Mouse (Mus musculus) hindbrain, embryonic 10.5 days (tissue): ENCODE measurements around the gene Gna13. TPM values are rescaled to one million over a fixed set of nuclear protein-coding genes. Genes with fewer than 3 reads are reported as not detected.

ENCODE experiments used
- DNase-seq: peaks from one replicate; pipeline ENCODE4 v3.0.0-alpha.2; 2017; ENCODE audit warnings: low spot score
- H3K27ac ChIP-seq: fragments of 300-500 bp; sonication (generic); 2 replicates; pipeline ENCODE4 v1.5.1; 2016; ENCODE audit warnings: mild to moderate bottlenecking, moderate library complexity
- H3K27me3 ChIP-seq: fragments of 300-500 bp; sonication (generic); 2 replicates; pipeline ENCODE4 v1.6.1; 2016; ENCODE audit warnings: mild to moderate bottlenecking; ENCODE audit not compliant: poor library complexity, insufficient read depth, severe bottlenecking
- H3K36me3 ChIP-seq: fragments of 300-500 bp; sonication (generic); 2 replicates; pipeline ENCODE4 v1.6.1; 2016; ENCODE audit warnings: mild to moderate bottlenecking, moderate library complexity
- H3K4me1 ChIP-seq: fragments of 300-500 bp; sonication (generic); replicated peaks from 2 replicates; pipeline ENCODE4 v1.6.1; 2016; ENCODE audit warnings: mild to moderate bottlenecking
- H3K4me3 ChIP-seq: fragments of 300-500 bp; sonication (generic); 2 replicates; pipeline ENCODE4 v1.5.1; 2016; ENCODE audit warnings: mild to moderate bottlenecking, moderate library complexity
- H3K9me3 ChIP-seq: fragments of 300-500 bp; sonication (generic); 2 replicates; pipeline ENCODE4 v1.6.1; 2016; ENCODE audit warnings: mild to moderate bottlenecking, moderate library complexity
- WGBS: fragments of 180-500 bp; shearing (Covaris S2); methylation state at CpG from one replicate; pipeline ENCODE4 v1.1.7; 2016; 5-methylcytosine and 5-hydroxymethylcytosine counted together
- polyA plus RNA-seq: library from polyadenylated mRNA; unstranded; fragments of >200 nt; fragmentation: Nextera tagmentation; extraction: Ambion mirVana; gene quantifications from 2 replicates; pipeline ENCODE4 v1.2.1, GENCODE M21; 2016

Gna13 gene
- polyA plus RNA-seq, 1 experiment from 2014 or later: 15.6 TPM

DNA sequence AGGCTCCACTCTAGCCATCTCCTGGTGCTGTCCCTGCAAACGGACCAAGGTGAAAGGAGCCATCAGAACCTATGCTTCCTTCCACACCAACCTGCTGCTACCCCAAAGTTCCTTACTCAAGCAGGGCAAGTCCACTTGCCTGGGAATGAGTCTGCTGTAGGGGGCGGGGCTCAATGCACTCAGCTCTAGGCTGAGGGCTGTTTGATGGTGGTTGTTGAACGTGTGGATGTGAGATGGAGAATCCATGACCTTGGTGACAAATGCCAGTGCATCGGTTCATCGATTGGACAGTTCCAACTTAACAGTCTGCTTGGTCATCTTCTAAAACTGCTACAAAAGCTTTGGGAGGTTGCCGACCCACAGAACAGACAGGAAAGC, 8.4 kb upstream of the Gna13 start:
- Histone ChIP-seq H3K4me3 (no peak overlapping the region), H3K9me3 (no peaks in the 10 kb centered on the region), H3K27ac (no peak overlapping the region), H3K27me3 (no peaks in the 10 kb centered on the region), H3K4me1 (peaks cover 23% of the 10 kb centered on the region), H3K36me3 (no peaks in the 10 kb centered on the region)
- WGBS: 85% methylated on average over 6 of the region's 6 CpGs
- no peak for DNase-seq

- H3K9me3 ChIP-seq: no peaks in the 10 kb centered on the region
- peaks cover 30% of the 10 kb centered on the region for H3K4me1 ChIP-seq
- 73% methylated on average over 16 of the region's 16 CpGs for WGBS
- H3K36me3 ChIP-seq: no peaks in the 10 kb centered on the region
- peak overlapping the region; percentile 45 for H3K27ac ChIP-seq
- H3K4me3 ChIP-seq: no peak overlapping the region
- DNase-seq: no peak
- peaks cover 11% of the 10 kb centered on the region for H3K27me3 ChIP-seq
Observed at GRCm38 (mm10) chr11:109355771-109356388, 6.8 kb upstream of the Gna13 start.

DNA sequence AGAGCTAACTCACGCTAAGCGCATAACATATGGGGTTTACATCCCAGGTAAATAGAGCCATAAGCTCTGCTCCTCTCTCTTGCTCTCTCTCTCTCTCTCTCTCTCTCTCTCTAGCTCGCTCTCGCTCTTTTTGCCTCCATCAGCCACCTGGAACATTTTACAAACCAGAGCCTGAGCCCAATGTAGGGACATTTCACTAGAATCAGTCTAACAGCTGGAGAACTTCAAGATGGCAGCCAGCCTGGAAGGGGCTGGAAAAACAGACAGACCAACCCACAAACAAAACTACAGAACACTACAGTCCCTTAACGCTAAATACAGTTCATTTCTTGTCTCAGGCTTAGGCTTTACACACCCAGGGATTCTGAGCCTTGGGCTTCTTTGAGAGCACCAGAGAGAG, 5.5 kb upstream of the Gna13 start:
- H3K9me3 ChIP-seq: no peaks in the 10 kb centered on the region
- no peak for DNase-seq
- no peaks in the 10 kb centered on the region for H3K36me3 ChIP-seq
- H3K27me3 ChIP-seq: peaks cover 18% of the 10 kb centered on the region
- H3K27ac ChIP-seq: no peak overlapping the region
- no peak overlapping the region for H3K4me3 ChIP-seq
- peaks cover 37% of the 10 kb centered on the region for H3K4me1 ChIP-seq
- WGBS: 93% methylated on average over 5 of the region's 5 CpGs

- Histone ChIP-seq H3K4me3 (no peak overlapping the region), H3K36me3 (no peaks in the 10 kb centered on the region), H3K4me1 (peaks cover 37% of the 10 kb centered on the region), H3K9me3 (no peaks in the 10 kb centered on the region), H3K27me3 (peaks cover 18% of the 10 kb centered on the region), H3K27ac (peak overlapping the region; percentile 72)
- WGBS: 26% methylated on average over 3 of the region's 3 CpGs
- DNase-seq: no peak
Observed at GRCm38 (mm10) chr11:109358549-109358948, 4.1 kb upstream of the Gna13 start.

GRCm38 (mm10) chr11:109359043-109359752, 3.4 kb upstream of the Gna13 start:
- Histone ChIP-seq H3K9me3 (no peaks in the 10 kb centered on the region), H3K4me1 (peaks cover 42% of the 10 kb centered on the region), H3K27me3 (peaks cover 18% of the 10 kb centered on the region), H3K4me3 (no peak overlapping the region), H3K36me3 (no peaks in the 10 kb centered on the region), H3K27ac (no peak overlapping the region; the same call in 1 of the 2 replicates)
- no peak for DNase-seq
- WGBS: 36% methylated on average over 13 of the region's 13 CpGs

DNA sequence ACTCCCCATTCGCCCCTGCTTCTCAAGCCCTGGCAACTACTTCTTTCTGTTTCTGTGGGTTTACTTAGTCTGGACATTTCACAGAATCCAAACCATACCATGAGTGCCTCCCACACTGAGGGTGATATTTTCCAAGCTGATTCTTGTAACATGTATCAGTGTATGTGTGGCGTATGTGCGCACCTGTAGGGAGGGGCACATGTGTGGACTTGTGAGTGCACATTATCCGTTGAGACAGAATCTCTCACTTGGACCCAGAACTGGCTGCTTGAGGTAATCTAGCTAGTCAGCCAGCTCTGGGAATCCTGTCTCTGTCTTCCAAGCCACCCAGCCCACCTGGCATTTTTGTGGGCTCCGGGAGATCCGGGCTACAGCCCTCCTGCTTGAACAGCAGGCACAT, 2.5 kb upstream of the Gna13 start:
- no peaks in the 10 kb centered on the region for H3K9me3 ChIP-seq
- H3K36me3 ChIP-seq: no peaks in the 10 kb centered on the region
- no peak overlapping the region for H3K27ac ChIP-seq
- peaks cover 18% of the 10 kb centered on the region for H3K27me3 ChIP-seq
- no peak overlapping the region for H3K4me3 ChIP-seq
- 89% methylated on average over 6 of the region's 6 CpGs for WGBS
- peaks cover 51% of the 10 kb centered on the region for H3K4me1 ChIP-seq
- DNase-seq: no peak

DNA sequence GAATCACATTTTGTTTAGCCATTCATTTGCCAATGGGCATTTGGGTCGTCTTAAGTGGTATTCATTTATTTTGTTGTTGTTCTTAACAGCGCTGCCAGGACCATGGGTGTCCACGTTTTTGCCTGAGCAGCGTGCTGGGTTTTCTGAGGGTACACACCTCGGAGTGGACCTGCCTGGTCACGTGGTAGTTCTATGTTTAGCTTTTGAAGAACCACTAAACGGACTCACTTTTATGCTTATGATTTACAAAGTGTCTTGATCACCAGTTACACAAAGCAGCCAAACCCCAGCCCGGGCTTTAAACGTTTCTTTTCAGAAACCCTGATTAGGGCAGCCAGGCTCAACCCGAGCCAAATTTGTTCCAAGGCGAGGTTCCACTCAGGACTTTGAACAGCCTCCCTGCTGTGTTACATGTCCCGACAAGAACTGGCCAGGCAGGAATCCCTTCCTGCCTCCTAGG, 2.0 kb upstream of the Gna13 start:
- Histone ChIP-seq H3K4me3 (no peak overlapping the region), H3K9me3 (no peaks in the 10 kb centered on the region), H3K27me3 (peaks cover 18% of the 10 kb centered on the region), H3K36me3 (peaks cover 5% of the 10 kb centered on the region), H3K27ac (no peak overlapping the region), H3K4me1 (peaks cover 56% of the 10 kb centered on the region)
- DNase-seq: no peak
- 74% methylated on average over 12 of the region's 12 CpGs for WGBS

DNA sequence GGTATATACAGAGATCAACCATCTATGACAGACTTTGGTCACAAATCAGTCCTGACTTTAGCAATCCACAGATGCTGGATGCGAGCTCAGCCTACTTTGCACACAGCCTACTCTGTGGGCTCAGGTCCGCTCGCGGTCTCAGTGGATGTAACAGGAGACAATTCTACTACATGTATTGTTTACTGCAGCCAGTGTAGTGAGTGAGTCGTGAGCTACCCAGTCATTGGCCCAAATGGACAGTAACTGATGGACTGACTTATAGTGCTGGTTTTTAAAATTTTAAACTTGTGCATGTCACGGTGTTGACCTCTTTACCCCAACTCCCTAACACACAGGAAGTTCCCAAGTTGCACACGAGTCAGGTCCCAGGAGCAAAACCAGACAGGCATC, 1.4 kb upstream of the Gna13 start:
- H3K36me3 ChIP-seq: peaks cover 11% of the 10 kb centered on the region
- peaks cover 51% of the 10 kb centered on the region for H3K4me1 ChIP-seq
- H3K27ac ChIP-seq: no peak overlapping the region
- no peak for DNase-seq
- peaks cover 18% of the 10 kb centered on the region for H3K27me3 ChIP-seq
- peak overlapping the region; percentile 94 for H3K4me3 ChIP-seq
- 81% methylated on average over 7 of the region's 7 CpGs for WGBS
- no peaks in the 10 kb centered on the region for H3K9me3 ChIP-seq

- Histone ChIP-seq H3K4me1 (peaks cover 50% of the 10 kb centered on the region), H3K27ac (peak overlapping the region; percentile 97), H3K36me3 (peaks cover 17% of the 10 kb centered on the region), H3K9me3 (no peaks in the 10 kb centered on the region), H3K27me3 (peaks cover 18% of the 10 kb centered on the region), H3K4me3 (peak overlapping the region; percentile 94)
- WGBS: 8% methylated on average over 27 of the region's 27 CpGs
- DNase-seq: no peak
Observed at GRCm38 (mm10) chr11:109361631-109362462, 784 bp upstream of the Gna13 start.

GRCm38 (mm10) chr11:109363191-109364133, 831 bp downstream of the Gna13 start:
- no peak for DNase-seq
- peaks cover 60% of the 10 kb centered on the region for H3K4me1 ChIP-seq
- no peaks in the 10 kb centered on the region for H3K9me3 ChIP-seq
- peaks cover 33% of the 10 kb centered on the region for H3K36me3 ChIP-seq
- 4% methylated on average over 53 of the region's 53 CpGs for WGBS
- H3K27ac ChIP-seq: peak overlapping the region; percentile 97
- H3K27me3 ChIP-seq: peaks cover 18% of the 10 kb centered on the region
- H3K4me3 ChIP-seq: peak overlapping the region; percentile 94

- peaks cover 57% of the 10 kb centered on the region for H3K4me1 ChIP-seq
- peaks cover 18% of the 10 kb centered on the region for H3K27me3 ChIP-seq
- peak overlapping the region; percentile 94 for H3K4me3 ChIP-seq
- H3K36me3 ChIP-seq: peaks cover 42% of the 10 kb centered on the region
- no peak for DNase-seq
- H3K27ac ChIP-seq: no peak overlapping the region
- H3K9me3 ChIP-seq: no peaks in the 10 kb centered on the region
- 76% methylated on average over 2 of the region's 2 CpGs for WGBS
Observed at GRCm38 (mm10) chr11:109364337-109364736, 1.7 kb downstream of the Gna13 start.

- Histone ChIP-seq H3K4me1 (peaks cover 52% of the 10 kb centered on the region), H3K27me3 (peaks cover 17% of the 10 kb centered on the region), H3K4me3 (peak overlapping the region; percentile 94), H3K27ac (no peak overlapping the region), H3K9me3 (no peaks in the 10 kb centered on the region), H3K36me3 (peaks cover 47% of the 10 kb centered on the region)
- WGBS: 88% methylated on average over 10 of the region's 10 CpGs
- no peak for DNase-seq
Observed at GRCm38 (mm10) chr11:109364881-109365280, 2.2 kb downstream of the Gna13 start.
